Mouse (Mus musculus): ENCODE results near the gene Nfkbiz.

DNA sequence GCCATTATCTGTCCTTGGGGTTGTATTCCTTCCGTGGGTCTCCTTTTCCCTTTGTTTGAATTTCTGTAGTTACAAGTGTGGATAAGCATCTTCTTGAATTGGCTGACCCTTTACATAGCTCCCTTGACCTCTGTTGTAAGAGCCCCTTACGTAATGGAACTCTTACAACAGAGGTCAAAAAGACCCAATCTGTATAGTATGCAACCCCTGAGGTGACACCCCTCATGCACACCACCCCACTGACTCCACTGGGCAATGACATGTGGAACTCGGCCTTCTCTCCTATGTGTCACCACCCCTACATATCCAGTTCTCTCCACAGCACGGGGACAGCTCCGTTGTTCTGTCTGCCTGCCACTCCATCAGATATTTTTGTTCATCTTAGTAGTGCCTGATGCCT, 56.9 kb downstream of the Nfkbiz start:
- TF ChIP-seq POLR2A (IDR thresholded peaks at IDR 0.05; ENCODE audit: low read depth, low read length) (no peak), CTCF (conservative IDR thresholded peaks at IDR 0.05; ENCODE audit: insufficient read depth, insufficient read length, low read depth, low read length) (no peak)

Measured in kidney, adult 2 months (tissue).